In genomic region chr6:145115476-145116097, GRCm38 (mm10) we compare ENCODE assay signal across 8 mouse cellular contexts. TPM values are rescaled to one million over a fixed set of nuclear protein-coding genes. Genes with fewer than 3 reads are reported as not detected.
DNase-seq lines count a peak whose midpoint lies in the region; ATAC-seq and TF ChIP-seq lines count a peak whose summit lies in the region.

Gene Lrmp (plus strand): TSS chr6:145115653.

- no peak within 1 kb of the TSS for H3K27ac ChIP-seq in liver, adult 2 months (replicated peaks; ENCODE audit: insufficient read depth, low read depth, low read length)
- no peak within 1 kb of the TSS for H3K27ac ChIP-seq in embryonic facial prominence, embryonic 12.5 days
- H3K27ac ChIP-seq in limb, embryonic 12.5 days = peak within 1 kb of the TSS; percentile 71
- H3K27ac ChIP-seq in olfactory bulb, adult 2 months (ENCODE audit: insufficient read depth, low read depth, low read length) = no peak within 1 kb of the TSS
- H3K27ac ChIP-seq in cerebellum, adult 2 months (ENCODE audit: insufficient read depth, low read length) = no peak within 1 kb of the TSS

- H3K9me3 ChIP-seq in embryonic facial prominence, embryonic 12.5 days = no peaks in the 10 kb centered on the region
- no peaks in the 10 kb centered on the region for H3K9me3 ChIP-seq in limb, embryonic 12.5 days

- no peak for TF ChIP-seq POLR2A in liver, adult 2 months (IDR thresholded peaks at IDR 0.05; ENCODE audit: extremely low read depth, insufficient read depth, low read length)
- no peak for TF ChIP-seq POLR2A in olfactory bulb, adult 2 months (IDR thresholded peaks at IDR 0.05; ENCODE audit: insufficient read depth, low read depth, low read length)
- TF ChIP-seq POLR2A in cerebellum, adult 2 months (IDR thresholded peaks at IDR 0.05; ENCODE audit: borderline replicate concordance, insufficient read depth, low read length) = no peak

- H3K4me3 ChIP-seq in liver, adult 2 months (ENCODE audit: insufficient read depth, low read depth, low read length) = no peak within 1 kb of the TSS
- H3K4me3 ChIP-seq in embryonic facial prominence, embryonic 12.5 days = no peak within 1 kb of the TSS
- no peak within 1 kb of the TSS for H3K4me3 ChIP-seq in limb, embryonic 12.5 days (replicated peaks)
- no peak within 1 kb of the TSS for H3K4me3 ChIP-seq in olfactory bulb, adult 2 months (ENCODE audit: insufficient read depth, low read depth, low read length)
- H3K4me3 ChIP-seq in cerebellum, adult 2 months (replicated peaks; ENCODE audit: insufficient read depth, low read depth, low read length) = no peak within 1 kb of the TSS

- no peak for ATAC-seq in embryonic facial prominence, embryonic 12.5 days (ENCODE audit: insufficient number of reproducible peaks, insufficient read depth, low FRiP score, low TSS enrichment)
- ATAC-seq in limb, embryonic 12.5 days (ENCODE audit: insufficient number of reproducible peaks, insufficient read depth, low FRiP score, low TSS enrichment, low read depth) = no peak

- 77% methylated on average over 6 of the region's 6 CpGs for WGBS in liver, adult 2 months
- 73% methylated on average over 6 of the region's 6 CpGs for WGBS in embryonic facial prominence, embryonic 12.5 days
- WGBS in limb, embryonic 12.5 days = 70% methylated on average over 6 of the region's 6 CpGs
- 79% methylated on average over 6 of the region's 6 CpGs for WGBS in olfactory bulb, adult 2 months
- 78% methylated on average over 6 of the region's 6 CpGs for WGBS in cerebellum, adult 2 months

- no peaks in the 10 kb centered on the region for H3K79me2 ChIP-seq in liver, adult 2 months (ENCODE audit: control insufficient read depth, insufficient read depth, low read length)

- DNase-seq in liver, adult 2 months (ENCODE audit: extremely low read depth, low read depth, low spot score) = peak; percentile 17
- no peak for DNase-seq in liver
- no peak for DNase-seq in retina, postnatal 1 day
- no peak for DNase-seq in cerebellum, adult 2 months
- DNase-seq in kidney, adult 18-20 months = no peak

- no peak for TF ChIP-seq CTCF in liver, adult 2 months (IDR thresholded peaks at IDR 0.05; ENCODE audit: low read depth, low read length)
- no peak for TF ChIP-seq CTCF in olfactory bulb, adult 2 months (IDR thresholded peaks at IDR 0.05; ENCODE audit: insufficient read depth, low read depth, low read length)
- TF ChIP-seq CTCF in cerebellum, adult 2 months (IDR thresholded peaks at IDR 0.05; ENCODE audit: borderline replicate concordance, insufficient read depth, low read depth, low read length) = no peak

- no peaks in the 10 kb centered on the region for H3K4me1 ChIP-seq in liver, adult 2 months (ENCODE audit: control insufficient read depth, insufficient read depth, low read length)
- H3K4me1 ChIP-seq in embryonic facial prominence, embryonic 12.5 days = peaks cover 9% of the 10 kb centered on the region
- H3K4me1 ChIP-seq in limb, embryonic 12.5 days (replicated peaks) = peaks cover 10% of the 10 kb centered on the region
- H3K4me1 ChIP-seq in olfactory bulb, adult 2 months (ENCODE audit: control insufficient read depth, insufficient read depth, low read length) = peaks cover 8% of the 10 kb centered on the region; the same call in 1 of the 2 replicates
- no peaks in the 10 kb centered on the region for H3K4me1 ChIP-seq in cerebellum, adult 2 months (ENCODE audit: control insufficient read depth, insufficient read depth, low read length)

- no peaks in the 10 kb centered on the region for H3K36me3 ChIP-seq in liver, adult 2 months (ENCODE audit: control insufficient read depth, insufficient read depth, low read length)
- no peaks in the 10 kb centered on the region for H3K36me3 ChIP-seq in embryonic facial prominence, embryonic 12.5 days
- no peaks in the 10 kb centered on the region for H3K36me3 ChIP-seq in limb, embryonic 12.5 days

- 0 out of 2 replicates have a peak within 1 kb of the TSS, but pooled peaks have one; percentile 5 for H3K4me2 ChIP-seq in embryonic facial prominence, embryonic 12.5 days (replicated peaks)
- peak within 1 kb of the TSS; percentile 19; the same call in 1 of the 2 replicates for H3K4me2 ChIP-seq in limb, embryonic 12.5 days

- no peaks in the 10 kb centered on the region for H3K27me3 ChIP-seq in liver, adult 2 months (ENCODE audit: control insufficient read depth, insufficient read depth, low read length)
- no peaks in the 10 kb centered on the region for H3K27me3 ChIP-seq in embryonic facial prominence, embryonic 12.5 days
- H3K27me3 ChIP-seq in limb, embryonic 12.5 days = no peaks in the 10 kb centered on the region; the same call in 1 of the 2 replicates
- H3K27me3 ChIP-seq in cerebellum, adult 2 months (ENCODE audit: control insufficient read depth, insufficient read depth, low read length) = no peaks in the 10 kb centered on the region

- H3K9ac ChIP-seq in liver, adult 2 months (ENCODE audit: low read depth, low read length) = no peak within 1 kb of the TSS
- H3K9ac ChIP-seq in embryonic facial prominence, embryonic 12.5 days = no peak within 1 kb of the TSS
- peak within 1 kb of the TSS; percentile 35; the same call in 1 of the 2 replicates for H3K9ac ChIP-seq in limb, embryonic 12.5 days (replicated peaks)

RNA-seq across cellular contexts. Expression of gene Lrmp, which starts in this region (rescaled TPM):
- 3.4 and 3.8 TPM in 2 replicates for total RNA-seq in liver, adult 2 months (2014; rRNA removed)
- 1.7 and 3.6 TPM in 2 replicates for polyA plus RNA-seq in liver, adult 2 months (2012; rRNA removed)
- polyA plus RNA-seq in embryonic facial prominence, embryonic 12.5 days (2016; fragmentation: Nextera tagmentation; extraction: Ambion mirVana) = 2.1 and 3.0 TPM in 2 replicates
- 2.3 and 2.4 TPM in 2 replicates for polyA plus RNA-seq in limb, embryonic 12.5 days (2016; fragmentation: Nextera tagmentation; extraction: Ambion mirVana)
- polyA plus RNA-seq in olfactory bulb, adult 2 months (2012; ENCODE audit: insufficient read depth, insufficient read length, low replicate concordance, missing spikeins) = 343 TPM in 1 of 2 replicates, not detected in the other
- polyA plus RNA-seq in cerebellum, adult 2 months (2012; rRNA removed) = 0.55 and 0.82 TPM in 2 replicates
